Mouse (Mus musculus) CH12.LX (cell line): ENCODE results near the gene Gm17334. TPM values are rescaled to one million over a fixed set of nuclear protein-coding genes. Genes with fewer than 3 reads are reported as not detected.

ENCODE experiments used
- DNase-seq: peaks from one replicate; pipeline ENCODE4 v3.0.0-alpha.2; 2013; ENCODE audit errors: extremely low read depth
- H3K27ac ChIP-seq: 2 replicates; pipeline ENCODE4 v1.5.1; 2012; ENCODE audit warnings: low read depth, mild to moderate bottlenecking, control low read depth, moderate library complexity; ENCODE audit not compliant: insufficient read depth
- H3K27me3 ChIP-seq: replicated peaks from 2 replicates; pipeline ENCODE3; 2012; ENCODE audit warnings: inconsistent platforms
- H3K36me3 ChIP-seq, 2 experiments: replicated peaks in 1 of 2; 2 replicates each; pipeline versions ENCODE3 to v1.6.1; 2012; ENCODE audit warnings: inconsistent platforms in 1 of 2, low read length in 1 of 2, mild to moderate bottlenecking in 1 of 2, mixed read lengths in 1 of 2, moderate library complexity in 1 of 2; ENCODE audit not compliant: control insufficient read depth in 1 of 2, insufficient read depth in 1 of 2
- H3K4me1 ChIP-seq, 2 experiments: 2 replicates each; pipeline ENCODE4 v1.6.1; 2012; ENCODE audit warnings: inconsistent platforms in 1 of 2, moderate library complexity in 1 of 2; ENCODE audit not compliant: insufficient read depth in 2 of 2, control insufficient read depth in 1 of 2
- H3K4me2 ChIP-seq: 2 replicates; pipeline ENCODE4 v1.6.1; 2012; ENCODE audit warnings: low read depth, mild to moderate bottlenecking, control low read depth; ENCODE audit not compliant: poor library complexity, insufficient read depth, severe bottlenecking
- H3K4me3 ChIP-seq, 3 experiments: fragments of 150-350 bp in 1 of 3; sonication (generic) in 1 of 3; replicated peaks in 1 of 3; 2 replicates each; pipeline versions ENCODE3 to v1.5.1; 2011 to 2012; ENCODE audit warnings: low read depth in 2 of 3, low read length in 2 of 3, mild to moderate bottlenecking in 2 of 3, moderate library complexity in 2 of 3, control low read depth in 1 of 3, improper control_type of control experiment in 1 of 3, inconsistent platforms in 1 of 3, mixed read lengths in 1 of 3; ENCODE audit not compliant: poor library complexity in 1 of 3
- H3K79me2 ChIP-seq: replicated peaks from 2 replicates; pipeline ENCODE4 v1.6.1; 2012; ENCODE audit warnings: mild to moderate bottlenecking, moderate library complexity; ENCODE audit not compliant: control insufficient read depth, poor library complexity, insufficient read depth, severe bottlenecking; ENCODE audit errors: extremely low read depth
- H3K9ac ChIP-seq: 2 replicates; pipeline ENCODE4 v1.6.1; 2012; ENCODE audit warnings: low read depth, mild to moderate bottlenecking, control low read depth, moderate library complexity; ENCODE audit not compliant: insufficient read depth
- H3K9me3 ChIP-seq: replicated peaks from 2 replicates; pipeline ENCODE3; 2012; ENCODE audit warnings: low read length, inconsistent platforms, mixed read lengths
- BHLHE40 ChIP-seq: IDR thresholded peaks from 2 replicates; pipeline ENCODE4 v1.6.1; 2011; ENCODE audit warnings: mild to moderate bottlenecking, low read depth, low read length, improper control_type of control experiment
- CHD1 ChIP-seq: IDR thresholded peaks from 2 replicates; pipeline ENCODE4 v1.6.1; 2012; ENCODE audit warnings: low read depth, low read length, improper control_type of control experiment, inconsistent platforms
- CHD2 ChIP-seq: IDR thresholded peaks from 2 replicates; pipeline ENCODE4 v1.6.1; 2011; ENCODE audit warnings: low read length, improper control_type of control experiment
- CTCF ChIP-seq, 2 experiments: IDR thresholded peaks in 1 of 2; conservative IDR thresholded peaks in 1 of 2; 2 replicates each; pipeline ENCODE4 v1.5.1; 2011 to 2012; ENCODE audit warnings: low read depth in 2 of 2, low read length in 2 of 2, improper control_type of control experiment in 1 of 2, inconsistent platforms in 1 of 2, mild to moderate bottlenecking in 1 of 2, moderate library complexity in 1 of 2
- E2F4 ChIP-seq: IDR thresholded peaks from 2 replicates; pipeline ENCODE4 v1.6.1; 2011; ENCODE audit warnings: low read depth, low read length, improper control_type of control experiment; ENCODE audit not compliant: insufficient replicate concordance
- ELF1 ChIP-seq: IDR thresholded peaks from 2 replicates; pipeline ENCODE4 v1.6.1; 2014; ENCODE audit warnings: low read depth, mild to moderate bottlenecking, inconsistent platforms, low read length, improper control_type of control experiment
- EP300 ChIP-seq: IDR thresholded peaks from 2 replicates; pipeline ENCODE4 v1.6.1; 2011; ENCODE audit warnings: low read length, improper control_type of control experiment
- IRF4 ChIP-seq: IDR thresholded peaks from 2 replicates; pipeline ENCODE4 v1.6.1; 2014; ENCODE audit warnings: low read depth, mild to moderate bottlenecking, inconsistent platforms, low read length, improper control_type of control experiment
- JUN ChIP-seq: IDR thresholded peaks from 2 replicates; pipeline ENCODE4 v1.6.1; 2011; ENCODE audit warnings: low read depth, mild to moderate bottlenecking, low read length, improper control_type of control experiment, moderate library complexity; ENCODE audit not compliant: insufficient read depth
- JUND ChIP-seq: conservative IDR thresholded peaks from 2 replicates; pipeline ENCODE4 v1.6.1; 2011; ENCODE audit warnings: low read depth, low read length, improper control_type of control experiment
- KAT2A ChIP-seq: IDR thresholded peaks from 2 replicates; pipeline ENCODE4 v1.6.1; 2012; ENCODE audit warnings: low read length, improper control_type of control experiment, inconsistent platforms; ENCODE audit not compliant: insufficient replicate concordance
- MAFK ChIP-seq: IDR thresholded peaks from 2 replicates; pipeline ENCODE4 v1.6.1; 2011; ENCODE audit warnings: low read length, improper control_type of control experiment; ENCODE audit not compliant: insufficient replicate concordance
- MAX ChIP-seq: IDR thresholded peaks from 2 replicates; pipeline ENCODE4 v1.6.1; 2011; ENCODE audit warnings: low read length, improper control_type of control experiment
- MAZ ChIP-seq: IDR thresholded peaks from 2 replicates; pipeline ENCODE4 v1.6.1; 2012; ENCODE audit warnings: low read depth, mild to moderate bottlenecking, inconsistent platforms, low read length, improper control_type of control experiment, moderate library complexity
- MEF2A ChIP-seq: IDR thresholded peaks from 2 replicates; pipeline ENCODE4 v1.6.1; 2014; ENCODE audit warnings: low read depth, mild to moderate bottlenecking, inconsistent platforms, low read length, improper control_type of control experiment, borderline replicate concordance
- MYC ChIP-seq: IDR thresholded peaks from 2 replicates; pipeline ENCODE4 v1.6.1; 2011; ENCODE audit warnings: low read depth, mild to moderate bottlenecking, improper control_type of control experiment, low read length
- NELFE ChIP-seq: IDR thresholded peaks from 2 replicates; pipeline ENCODE4 v1.6.1; 2011; ENCODE audit warnings: low read depth, low read length, improper control_type of control experiment
- NRF1 ChIP-seq: IDR thresholded peaks from 2 replicates; pipeline ENCODE4 v1.6.1; 2014; ENCODE audit warnings: low read depth, mild to moderate bottlenecking, inconsistent platforms, low read length, improper control_type of control experiment, moderate library complexity
- POLR2A ChIP-seq: IDR thresholded peaks from 2 replicates; pipeline ENCODE4 v1.6.1; 2011; ENCODE audit warnings: low read depth, mild to moderate bottlenecking, improper control_type of control experiment, low read length
- SIN3A ChIP-seq: IDR thresholded peaks from 2 replicates; pipeline ENCODE4 v1.6.1; 2012; ENCODE audit warnings: low read length, improper control_type of control experiment, inconsistent platforms
- TBP ChIP-seq: conservative IDR thresholded peaks from 2 replicates; pipeline ENCODE4 v1.6.1; 2011; ENCODE audit warnings: low read depth, low read length, improper control_type of control experiment
- UBTF ChIP-seq: IDR thresholded peaks from 2 replicates; pipeline ENCODE4 v1.6.1; 2012; ENCODE audit warnings: low read depth, mild to moderate bottlenecking, inconsistent platforms, low read length, improper control_type of control experiment, moderate library complexity
- USF2 ChIP-seq: conservative IDR thresholded peaks from 2 replicates; pipeline ENCODE4 v1.6.1; 2011; ENCODE audit warnings: low read depth, low read length, improper control_type of control experiment
- ZC3H11A ChIP-seq: IDR thresholded peaks from 2 replicates; pipeline ENCODE4 v1.6.1; 2012; ENCODE audit warnings: low read depth, mild to moderate bottlenecking, inconsistent platforms, low read length, improper control_type of control experiment
- ZKSCAN1 ChIP-seq: IDR thresholded peaks from 2 replicates; pipeline ENCODE4 v1.6.1; 2012; ENCODE audit warnings: low read depth, inconsistent platforms, low read length, improper control_type of control experiment, borderline replicate concordance
- ZMIZ1 ChIP-seq: IDR thresholded peaks from 2 replicates; pipeline ENCODE4 v1.6.1; 2012; ENCODE audit warnings: low read depth, mild to moderate bottlenecking, inconsistent platforms, low read length, improper control_type of control experiment
- ZNF384 ChIP-seq: IDR thresholded peaks from 2 replicates; pipeline ENCODE4 v1.6.1; 2012; ENCODE audit warnings: low read depth, low read length, improper control_type of control experiment, inconsistent platforms
- dilution Hi-C: fragments of 300-500 bp; cut with MboI; formaldehyde crosslinking; loops from 2 replicates; pipeline ENCODE4 v1.14.3; 2020; ENCODE audit warnings: low sequenced_read_pairs; ENCODE audit not compliant: extremely low pct_unique_long_range_greater_than_20kb, extremely low pct_ligation_motif_present
- in situ Hi-C: fragments of 300-500 bp; cut with MboI; formaldehyde crosslinking; loops from 3 replicates; pipeline ENCODE4 v1.14.3; 2019; ENCODE audit warnings: low sequenced_read_pairs, low pct_ligation_motif_present, low pct_unique_long_range_greater_than_20kb, mixed read lengths
- polyA plus RNA-seq: library from polyadenylated mRNA; unstranded; fragments of >175 nt; gene quantifications from 2 replicates; pipeline ENCODE4 v1.2.1, GENCODE M21; 2012; ENCODE audit warnings: low read depth; ENCODE audit not compliant: insufficient read length
- total RNA-seq, 2 experiments: library from RNA; depleted of rRNA; stranded (reverse); fragments of 300-350 nt in 1 of 2; fragments of >200 nt in 1 of 2; gene quantifications; 2 replicates each; pipeline ENCODE4 v1.2.3; 2012 to 2014

The Gm17334 gene
- total and polyA plus RNA-seq, 3 experiments = 0.47 to 0.72 TPM; not detected in 1

DNA sequence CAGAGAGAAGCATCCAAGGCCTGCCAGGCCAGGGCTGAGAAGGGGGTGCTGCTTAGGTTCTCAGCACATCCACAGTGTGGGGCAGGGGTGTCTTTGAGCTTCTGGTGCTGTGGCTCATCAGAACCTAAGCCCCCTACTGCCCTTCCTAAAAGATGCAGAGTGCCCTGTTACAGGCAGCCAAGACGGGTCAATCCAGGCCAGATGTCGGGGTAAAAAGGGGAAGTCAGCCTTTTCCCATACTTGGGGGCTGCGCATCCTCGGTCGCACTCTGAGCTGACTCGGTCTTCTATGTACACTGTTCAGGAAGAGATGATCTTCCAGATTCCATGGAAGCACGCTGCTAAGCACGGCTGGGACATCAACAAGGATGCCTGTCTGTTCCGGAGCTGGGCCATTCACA lies 451 bp downstream of the Gm17334 start (continued):
- no peak for TF ChIP-seq JUND
- no peak for TF ChIP-seq POLR2A
- no peak for TF ChIP-seq KAT2A
- TF ChIP-seq USF2 = no peak
- TF ChIP-seq ZC3H11A = no peak
- peak; percentile 47; the same call in 1 of the 2 replicates for TF ChIP-seq NRF1
- TF ChIP-seq, all 38 proteins: peak for 5

DNA sequence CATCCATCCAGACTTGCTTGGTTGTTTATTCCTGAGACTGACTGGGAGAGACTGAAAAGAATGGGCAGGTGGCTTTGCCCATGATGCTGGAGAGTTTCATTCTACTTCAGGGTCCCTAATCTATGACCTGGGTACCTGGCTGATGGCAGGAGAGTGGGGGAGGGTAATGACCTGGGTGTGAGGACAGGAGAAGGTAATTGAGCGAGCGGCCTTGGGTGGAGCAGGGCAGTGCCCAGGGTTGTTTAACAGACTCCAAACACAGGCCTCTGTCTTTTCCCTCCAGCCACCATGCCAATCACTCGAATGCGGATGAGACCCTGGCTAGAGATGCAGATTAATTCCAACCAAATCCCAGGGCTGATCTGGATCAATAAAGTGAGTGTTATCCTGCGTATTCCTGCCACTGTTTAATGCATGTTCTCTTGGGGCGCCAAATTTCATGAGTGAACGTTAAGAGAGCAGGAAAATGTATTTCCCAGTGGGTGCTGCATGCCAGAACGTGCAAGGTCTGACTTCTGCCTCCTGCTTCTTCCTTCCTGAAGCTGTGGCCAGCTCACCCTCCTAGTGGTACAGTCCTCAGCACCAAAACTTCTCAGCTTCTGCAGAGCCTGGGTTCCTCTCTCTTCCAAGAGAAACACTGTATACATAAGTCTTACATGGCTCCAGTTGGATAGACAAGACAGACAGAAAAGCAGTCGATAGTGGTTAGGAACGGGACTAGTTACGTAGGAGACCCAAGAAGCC lies 1.8 kb downstream of the Gm17334 start:
- Histone ChIP-seq H3K27me3 (no peaks in the 10 kb centered on the region), H3K4me1 (peaks cover 35 to 76% of the 10 kb centered on the region in 2 experiments), H3K79me2 (peaks cover 49% of the 10 kb centered on the region), H3K27ac (no peak overlapping the region), H3K4me3 (peak overlapping the region; percentile 77 to 98 (median 93)), H3K36me3 (peaks cover 46 to 51% of the 10 kb centered on the region in 2 experiments), H3K9ac (peak overlapping the region; percentile 78), H3K9me3 (no peaks in the 10 kb centered on the region), H3K4me2 (peak overlapping the region; percentile 68)
- TF ChIP-seq SIN3A (no peak), MAX (no peak), MYC (no peak), EP300 (no peak), CHD2 (0 out of 2 replicates have a peak, but pooled peaks have one; percentile 32), UBTF (no peak)
- dilution Hi-C loops = no loop called here
- DNase-seq = no peak
- in situ Hi-C loops = no loop called here

DNA sequence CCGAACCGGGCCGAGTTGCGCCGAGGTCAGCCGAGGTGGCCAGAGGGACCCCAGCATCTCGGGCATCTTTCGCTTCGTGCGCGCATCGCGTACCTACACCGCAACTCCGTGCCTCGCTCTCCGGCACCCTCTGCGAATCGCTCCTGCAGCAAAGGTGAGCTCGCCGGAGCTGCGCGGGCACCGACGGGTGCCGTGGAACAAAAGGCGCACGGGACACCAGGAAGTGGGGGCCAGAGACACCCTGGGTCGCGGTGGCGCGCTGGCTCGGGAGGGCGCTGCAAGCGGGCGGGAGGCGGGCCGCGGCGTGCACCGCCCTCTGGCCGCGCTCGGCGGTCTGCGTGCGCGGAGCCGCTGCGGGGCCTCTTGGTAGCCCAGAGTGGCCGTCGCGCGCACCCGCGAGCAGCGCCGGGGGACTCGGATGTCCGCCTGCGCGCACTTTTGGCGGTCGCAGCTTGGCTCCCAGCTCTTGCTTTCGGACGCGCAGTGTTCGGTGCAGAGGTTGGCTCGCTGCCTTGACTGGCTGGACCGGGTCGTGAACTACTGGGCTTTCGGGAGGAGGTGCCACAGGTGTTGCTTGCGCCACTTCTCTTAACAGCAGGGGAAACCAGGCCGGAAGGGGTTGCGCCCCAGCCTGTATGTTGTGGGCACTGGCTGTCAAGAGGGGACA lies 2.7 kb downstream of the Gm17334 start:
- Histone ChIP-seq H3K9me3 (no peaks in the 10 kb centered on the region), H3K36me3 (peaks cover 38 to 42% of the 10 kb centered on the region in 2 experiments), H3K9ac (peak overlapping the region; percentile 78), H3K27ac (peak overlapping the region; percentile 93), H3K4me3 (peak overlapping the region; percentile 77 to 98 (median 93)), H3K4me2 (peak overlapping the region; percentile 68), H3K79me2 (peaks cover 49% of the 10 kb centered on the region), H3K27me3 (no peaks in the 10 kb centered on the region), H3K4me1 (peaks cover 31 to 76% of the 10 kb centered on the region in 2 experiments)
- peak; percentile 53 for DNase-seq
- dilution Hi-C loops = no loop called here
- in situ Hi-C loops = no loop called here
- no peak for TF ChIP-seq MAX
- TF ChIP-seq BHLHE40 = peak; percentile 67; the same call in 1 of the 2 replicates
- TF ChIP-seq MAZ = no peak
- no peak for TF ChIP-seq ZNF384
- 0 out of 2 replicates have a peak, but pooled peaks have one; percentile 34 for TF ChIP-seq ZMIZ1
- TF ChIP-seq CTCF (conservative IDR thresholded peaks at IDR 0.05 in 1 of 2, IDR thresholded peaks at IDR 0.05 in 1 of 2; ENCODE audit: low read depth in 2 of 2, low read length in 2 of 2) = peak in 1 of 2 experiments; percentile 37; a peak in 2 of 4 replicates
- TF ChIP-seq MEF2A = 0 out of 2 replicates have a peak, but pooled peaks have one; percentile 6
- TF ChIP-seq ZC3H11A = no peak
- no peak for TF ChIP-seq MAFK
- TF ChIP-seq IRF4 = no peak
- TF ChIP-seq POLR2A = no peak; the same call in 1 of the 2 replicates
- TF ChIP-seq ELF1 = peak; percentile 74
- no peak for TF ChIP-seq NELFE
- TF ChIP-seq UBTF = peak; percentile 87; the same call in 1 of the 2 replicates
- no peak for TF ChIP-seq TBP
- TF ChIP-seq JUN = no peak
- TF ChIP-seq E2F4 = no peak; the same call in 1 of the 2 replicates
- TF ChIP-seq SIN3A = peak; percentile 92
- TF ChIP-seq CHD1 = peak; percentile 85
- no peak for TF ChIP-seq ZKSCAN1
